Mouse (Mus musculus): ENCODE measurements around the gene Plcl2.

DNA sequence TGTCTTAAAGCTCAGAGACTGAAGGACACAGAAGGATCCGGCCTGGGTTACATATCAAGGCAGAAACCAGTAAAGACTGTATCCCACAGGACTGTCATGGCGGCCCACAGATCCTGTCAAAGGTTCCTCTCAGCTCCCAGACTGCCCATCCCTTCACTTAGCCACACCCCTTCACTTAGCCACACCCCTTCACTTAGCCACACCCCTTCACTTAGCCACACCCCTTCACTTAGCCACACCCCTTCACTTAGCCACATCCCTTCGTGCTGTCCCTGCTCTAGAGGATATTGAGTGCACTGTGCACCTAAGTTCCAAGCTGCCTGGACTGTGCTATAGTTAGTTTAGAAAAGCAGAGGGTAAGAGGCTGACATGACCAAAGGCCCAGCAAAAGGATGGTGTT, 118.5 kb downstream of the Plcl2 start:
- TF ChIP-seq HCFC1 (IDR thresholded peaks at IDR 0.05; ENCODE audit: low read depth, low read length): no peak
- no peak for TF ChIP-seq POLR2AphosphoS5 (IDR thresholded peaks at IDR 0.05; ENCODE audit: borderline replicate concordance, low read depth, low read length)

Data from MEL (cell line).